Mouse (Mus musculus) CH12.LX (cell line): ENCODE measurements around the gene Slc22a20. TPM values are rescaled to one million over a fixed set of nuclear protein-coding genes. Genes with fewer than 3 reads are reported as not detected.

Experiments
- DNase-seq: peaks from one replicate; pipeline ENCODE4 v3.0.0-alpha.2; 2013; ENCODE audit errors: extremely low read depth
- H3K27ac ChIP-seq: 2 replicates; pipeline ENCODE4 v1.5.1; 2012; ENCODE audit warnings: low read depth, mild to moderate bottlenecking, control low read depth, moderate library complexity; ENCODE audit not compliant: insufficient read depth
- H3K27me3 ChIP-seq: replicated peaks from 2 replicates; pipeline ENCODE3; 2012; ENCODE audit warnings: inconsistent platforms
- H3K36me3 ChIP-seq, 2 experiments: replicated peaks in 1 of 2; 2 replicates each; pipeline versions ENCODE3 to v1.6.1; 2012; ENCODE audit warnings: inconsistent platforms in 1 of 2, low read length in 1 of 2, mild to moderate bottlenecking in 1 of 2, mixed read lengths in 1 of 2, moderate library complexity in 1 of 2; ENCODE audit not compliant: control insufficient read depth in 1 of 2, insufficient read depth in 1 of 2
- H3K4me1 ChIP-seq, 2 experiments: 2 replicates each; pipeline ENCODE4 v1.6.1; 2012; ENCODE audit warnings: inconsistent platforms in 1 of 2, moderate library complexity in 1 of 2; ENCODE audit not compliant: insufficient read depth in 2 of 2, control insufficient read depth in 1 of 2
- H3K4me2 ChIP-seq: 2 replicates; pipeline ENCODE4 v1.6.1; 2012; ENCODE audit warnings: low read depth, mild to moderate bottlenecking, control low read depth; ENCODE audit not compliant: poor library complexity, insufficient read depth, severe bottlenecking
- H3K4me3 ChIP-seq, 3 experiments: fragments of 150-350 bp in 1 of 3; sonication (generic) in 1 of 3; replicated peaks in 1 of 3; 2 replicates each; pipeline versions ENCODE3 to v1.5.1; 2011 to 2012; ENCODE audit warnings: low read depth in 2 of 3, low read length in 2 of 3, mild to moderate bottlenecking in 2 of 3, moderate library complexity in 2 of 3, control low read depth in 1 of 3, improper control_type of control experiment in 1 of 3, inconsistent platforms in 1 of 3, mixed read lengths in 1 of 3; ENCODE audit not compliant: poor library complexity in 1 of 3
- H3K79me2 ChIP-seq: replicated peaks from 2 replicates; pipeline ENCODE4 v1.6.1; 2012; ENCODE audit warnings: mild to moderate bottlenecking, moderate library complexity; ENCODE audit not compliant: control insufficient read depth, poor library complexity, insufficient read depth, severe bottlenecking; ENCODE audit errors: extremely low read depth
- H3K9ac ChIP-seq: 2 replicates; pipeline ENCODE4 v1.6.1; 2012; ENCODE audit warnings: low read depth, mild to moderate bottlenecking, control low read depth, moderate library complexity; ENCODE audit not compliant: insufficient read depth
- H3K9me3 ChIP-seq: replicated peaks from 2 replicates; pipeline ENCODE3; 2012; ENCODE audit warnings: low read length, inconsistent platforms, mixed read lengths
- E2F4 ChIP-seq: IDR thresholded peaks from 2 replicates; pipeline ENCODE4 v1.6.1; 2011; ENCODE audit warnings: low read depth, low read length, improper control_type of control experiment; ENCODE audit not compliant: insufficient replicate concordance
- ELF1 ChIP-seq: IDR thresholded peaks from 2 replicates; pipeline ENCODE4 v1.6.1; 2014; ENCODE audit warnings: low read depth, mild to moderate bottlenecking, inconsistent platforms, low read length, improper control_type of control experiment
- HCFC1 ChIP-seq: IDR thresholded peaks from 2 replicates; pipeline ENCODE4 v1.6.1; 2012; ENCODE audit warnings: low read depth, mild to moderate bottlenecking, inconsistent platforms, low read length, improper control_type of control experiment
- IRF4 ChIP-seq: IDR thresholded peaks from 2 replicates; pipeline ENCODE4 v1.6.1; 2014; ENCODE audit warnings: low read depth, mild to moderate bottlenecking, inconsistent platforms, low read length, improper control_type of control experiment
- JUND ChIP-seq: conservative IDR thresholded peaks from 2 replicates; pipeline ENCODE4 v1.6.1; 2011; ENCODE audit warnings: low read depth, low read length, improper control_type of control experiment
- KAT2A ChIP-seq: IDR thresholded peaks from 2 replicates; pipeline ENCODE4 v1.6.1; 2012; ENCODE audit warnings: low read length, improper control_type of control experiment, inconsistent platforms; ENCODE audit not compliant: insufficient replicate concordance
- MAFK ChIP-seq: IDR thresholded peaks from 2 replicates; pipeline ENCODE4 v1.6.1; 2011; ENCODE audit warnings: low read length, improper control_type of control experiment; ENCODE audit not compliant: insufficient replicate concordance
- MAX ChIP-seq: IDR thresholded peaks from 2 replicates; pipeline ENCODE4 v1.6.1; 2011; ENCODE audit warnings: low read length, improper control_type of control experiment
- MAZ ChIP-seq: IDR thresholded peaks from 2 replicates; pipeline ENCODE4 v1.6.1; 2012; ENCODE audit warnings: low read depth, mild to moderate bottlenecking, inconsistent platforms, low read length, improper control_type of control experiment, moderate library complexity
- MYC ChIP-seq: IDR thresholded peaks from 2 replicates; pipeline ENCODE4 v1.6.1; 2011; ENCODE audit warnings: low read depth, mild to moderate bottlenecking, improper control_type of control experiment, low read length
- NRF1 ChIP-seq: IDR thresholded peaks from 2 replicates; pipeline ENCODE4 v1.6.1; 2014; ENCODE audit warnings: low read depth, mild to moderate bottlenecking, inconsistent platforms, low read length, improper control_type of control experiment, moderate library complexity
- POLR2A ChIP-seq: IDR thresholded peaks from 2 replicates; pipeline ENCODE4 v1.6.1; 2011; ENCODE audit warnings: low read depth, mild to moderate bottlenecking, improper control_type of control experiment, low read length
- POLR2AphosphoS2 ChIP-seq: IDR thresholded peaks from 2 replicates; pipeline ENCODE4 v1.6.1; 2011; ENCODE audit warnings: low read depth, low read length, improper control_type of control experiment
- RAD21 ChIP-seq: IDR thresholded peaks from 2 replicates; pipeline ENCODE4 v1.6.1; 2011; ENCODE audit warnings: low read depth, mild to moderate bottlenecking, low read length, improper control_type of control experiment, moderate library complexity
- SIN3A ChIP-seq: IDR thresholded peaks from 2 replicates; pipeline ENCODE4 v1.6.1; 2012; ENCODE audit warnings: low read length, improper control_type of control experiment, inconsistent platforms
- SMC3 ChIP-seq: IDR thresholded peaks from 2 replicates; pipeline ENCODE4 v1.6.1; 2011; ENCODE audit warnings: low read depth, low read length, improper control_type of control experiment
- TBP ChIP-seq: conservative IDR thresholded peaks from 2 replicates; pipeline ENCODE4 v1.6.1; 2011; ENCODE audit warnings: low read depth, low read length, improper control_type of control experiment
- TCF12 ChIP-seq: IDR thresholded peaks from 2 replicates; pipeline ENCODE4 v1.6.1; 2014; ENCODE audit warnings: low read depth, mild to moderate bottlenecking, inconsistent platforms, low read length, improper control_type of control experiment
- USF1 ChIP-seq: IDR thresholded peaks from 2 replicates; pipeline ENCODE4 v1.6.1; 2014; ENCODE audit warnings: low read depth, mild to moderate bottlenecking, inconsistent platforms, low read length, improper control_type of control experiment
- USF2 ChIP-seq: conservative IDR thresholded peaks from 2 replicates; pipeline ENCODE4 v1.6.1; 2011; ENCODE audit warnings: low read depth, low read length, improper control_type of control experiment
- ZC3H11A ChIP-seq: IDR thresholded peaks from 2 replicates; pipeline ENCODE4 v1.6.1; 2012; ENCODE audit warnings: low read depth, mild to moderate bottlenecking, inconsistent platforms, low read length, improper control_type of control experiment
- ZKSCAN1 ChIP-seq: IDR thresholded peaks from 2 replicates; pipeline ENCODE4 v1.6.1; 2012; ENCODE audit warnings: low read depth, inconsistent platforms, low read length, improper control_type of control experiment, borderline replicate concordance
- dilution Hi-C: fragments of 300-500 bp; cut with MboI; formaldehyde crosslinking; loops from 2 replicates; pipeline ENCODE4 v1.14.3; 2020; ENCODE audit warnings: low sequenced_read_pairs; ENCODE audit not compliant: extremely low pct_unique_long_range_greater_than_20kb, extremely low pct_ligation_motif_present
- in situ Hi-C: fragments of 300-500 bp; cut with MboI; formaldehyde crosslinking; loops from 3 replicates; pipeline ENCODE4 v1.14.3; 2019; ENCODE audit warnings: low sequenced_read_pairs, low pct_ligation_motif_present, low pct_unique_long_range_greater_than_20kb, mixed read lengths
- polyA plus RNA-seq: library from polyadenylated mRNA; unstranded; fragments of >175 nt; gene quantifications from 2 replicates; pipeline ENCODE4 v1.2.1, GENCODE M21; 2012; ENCODE audit warnings: low read depth; ENCODE audit not compliant: insufficient read length
- total RNA-seq, 2 experiments: library from RNA; depleted of rRNA; stranded (reverse); fragments of 300-350 nt in 1 of 2; fragments of >200 nt in 1 of 2; gene quantifications; 2 replicates each; pipeline ENCODE4 v1.2.3; 2012 to 2014

The Slc22a20 gene
- total and polyA plus RNA-seq, 3 experiments: not detected

DNA sequence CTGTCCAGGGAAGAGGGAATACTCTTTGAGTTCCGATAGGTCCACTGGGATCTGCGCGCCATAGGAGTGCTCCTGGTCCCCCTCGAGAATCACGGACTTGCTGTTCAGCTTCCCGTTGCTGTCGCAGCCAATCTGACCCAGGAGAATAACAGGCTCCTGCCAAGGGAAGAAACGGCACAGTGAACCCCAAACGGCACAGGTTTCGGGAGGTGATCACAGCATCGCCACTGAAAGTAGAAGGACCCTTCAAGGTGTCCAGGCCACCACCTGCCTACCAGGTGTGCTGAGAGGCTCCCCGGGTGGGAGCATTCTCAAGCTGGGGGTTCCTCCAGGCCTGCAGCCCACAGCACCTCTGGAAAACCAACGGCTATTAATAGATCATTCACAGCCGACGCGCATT, 34.3 kb downstream of the Slc22a20 start:
- Histone ChIP-seq H3K27ac (no peak overlapping the region), H3K4me2 (no peak overlapping the region)
- TF ChIP-seq E2F4 (no peak), ELF1 (no peak), USF1 (no peak), MAZ (no peak), POLR2AphosphoS2 (no peak), ZC3H11A (no peak), SIN3A (no peak), TBP (no peak), KAT2A (no peak), MAFK (no peak), SMC3 (no peak), ZKSCAN1 (no peak), USF2 (no peak)
- TF ChIP-seq, all 38 proteins: peak for 0
- H3K4me1 ChIP-seq: peaks cover 0 to 10% of the 10 kb centered on the region in 2 experiments; a peak in 2 of 4 replicates
- no peaks in the 10 kb centered on the region for H3K27me3 ChIP-seq
- dilution Hi-C loops (no loop called here), in situ Hi-C loops (no loop called here)
- H3K36me3 ChIP-seq: peaks cover 77 to 97% of the 10 kb centered on the region in 2 experiments
- DNase-seq: no peak
- no peaks in the 10 kb centered on the region for H3K9me3 ChIP-seq
- H3K79me2 ChIP-seq: no peaks in the 10 kb centered on the region
- H3K9ac ChIP-seq: no peak overlapping the region
- H3K4me3 ChIP-seq: no peak overlapping the region

DNA sequence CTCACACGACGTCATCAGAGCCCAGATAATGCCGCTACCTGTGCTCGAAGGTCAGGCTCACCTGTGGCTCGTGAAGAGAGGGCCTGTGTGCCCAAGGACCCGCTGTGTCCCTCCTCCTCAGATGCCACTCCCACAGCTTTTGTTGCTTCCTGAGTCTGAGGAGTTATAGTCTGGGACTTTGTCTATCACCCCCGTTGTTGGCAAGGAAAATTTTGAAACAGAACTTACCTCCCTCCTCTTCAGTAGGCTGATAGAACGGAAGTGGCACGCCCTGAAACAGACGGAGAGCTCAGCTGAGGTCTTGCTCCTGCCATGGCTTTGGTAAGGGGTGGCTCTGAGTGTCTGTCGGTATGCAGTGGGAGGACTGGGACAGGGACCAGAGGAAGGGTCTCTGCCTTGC, 35.7 kb downstream of the Slc22a20 start:
- peaks cover 74 to 97% of the 10 kb centered on the region in 2 experiments for H3K36me3 ChIP-seq
- no peak overlapping the region for H3K4me2 ChIP-seq
- H3K79me2 ChIP-seq: no peaks in the 10 kb centered on the region
- H3K27me3 ChIP-seq: no peaks in the 10 kb centered on the region
- in situ Hi-C loops (no loop called here), dilution Hi-C loops (no loop called here)
- H3K4me3 ChIP-seq: no peak overlapping the region
- DNase-seq: no peak
- TF ChIP-seq IRF4 (no peak), TBP (no peak), NRF1 (no peak), MYC (no peak), MAX (no peak), JUND (no peak), POLR2A (no peak), TCF12 (no peak), RAD21 (no peak), HCFC1 (no peak)
- no peak overlapping the region for H3K27ac ChIP-seq
- no peak overlapping the region for H3K9ac ChIP-seq
- H3K4me1 ChIP-seq: peaks cover 0 to 16% of the 10 kb centered on the region in 2 experiments; a peak in 2 of 4 replicates
- H3K9me3 ChIP-seq: no peaks in the 10 kb centered on the region
